Mouse (Mus musculus): ENCODE measurements at regions not wholly inside any gene's neighbourhood (a gene's known extent, or its start where the extent isn't known, plus 50 kb on each side); places are given as distances from the start of the nearest gene placed in this dataset.
A peak's percentile ranks its signal among the peaks of the same experiment; 100 is the strongest.

- DNase-seq (ENCODE audit: low spot score), result peak; percentile 33
Measured at GRCm38 (mm10) chr6:140300470-140301145, 123.2 kb upstream of the Plekha5 start.

GRCm38 (mm10) chr6:140299653-140300052, 124.2 kb upstream of the Plekha5 start:
- no peak for DNase-seq (ENCODE audit: low spot score)

- DNase-seq (ENCODE audit: low spot score), result no peak
Measured at GRCm38 (mm10) chr6:140297969-140298554, 125.8 kb upstream of the Plekha5 start.

GRCm38 (mm10) chr6:140297561-140297960, 126.3 kb upstream of the Plekha5 start:
- DNase-seq (ENCODE audit: low spot score), result no peak

- DNase-seq (ENCODE audit: low spot score), result no peak
Measured at GRCm38 (mm10) chr6:140290109-140290508, 133.7 kb upstream of the Plekha5 start.

GRCm38 (mm10) chr6:140288799-140289198, 135.1 kb upstream of the Plekha5 start:
- DNase-seq (ENCODE audit: low spot score), result peak; percentile 63

GRCm38 (mm10) chr6:140282285-140282577, 141.6 kb upstream of the Plekha5 start:
- DNase-seq (ENCODE audit: low spot score), result no peak

- no peak for DNase-seq (ENCODE audit: low spot score)
Measured at GRCm38 (mm10) chr6:140281488-140282284, 142.2 kb upstream of the Plekha5 start.

GRCm38 (mm10) chr6:140280817-140281475, 142.9 kb upstream of the Plekha5 start:
- no peak for DNase-seq (ENCODE audit: low spot score)

- DNase-seq (ENCODE audit: low spot score), result no peak
Measured at GRCm38 (mm10) chr6:140279736-140280370, 144.0 kb upstream of the Plekha5 start.

GRCm38 (mm10) chr6:140278750-140279149, 145.1 kb upstream of the Plekha5 start:
- no peak for DNase-seq (ENCODE audit: low spot score)

- DNase-seq (ENCODE audit: low spot score), result no peak
Measured at GRCm38 (mm10) chr6:140270592-140270991, 153.3 kb upstream of the Plekha5 start.

GRCm38 (mm10) chr6:140268315-140269070, 155.4 kb upstream of the Plekha5 start:
- DNase-seq (ENCODE audit: low spot score), result peak; percentile 12

- no peak for DNase-seq (ENCODE audit: low spot score)
Measured at GRCm38 (mm10) chr6:140263920-140264319, 159.9 kb upstream of the Plekha5 start.

GRCm38 (mm10) chr6:140261813-140262212, 162.0 kb upstream of the Plekha5 start:
- no peak for DNase-seq (ENCODE audit: low spot score)

GRCm38 (mm10) chr6:140258761-140259160, 165.1 kb upstream of the Plekha5 start:
- no peak for DNase-seq (ENCODE audit: low spot score)

- no peak for DNase-seq (ENCODE audit: low spot score)
Measured at GRCm38 (mm10) chr6:140258101-140258500, 165.8 kb upstream of the Plekha5 start.

GRCm38 (mm10) chr6:140251527-140251926, 172.3 kb upstream of the Plekha5 start:
- no peak for DNase-seq (ENCODE audit: low spot score)

GRCm38 (mm10) chr6:140243411-140244151, 180.3 kb upstream of the Plekha5 start:
- DNase-seq (ENCODE audit: low spot score), result peak; percentile 49

- DNase-seq (ENCODE audit: low spot score), result no peak
Measured at GRCm38 (mm10) chr6:140239356-140239755, 184.5 kb upstream of the Plekha5 start.

- DNase-seq (ENCODE audit: low spot score), result no peak
Measured at GRCm38 (mm10) chr6:140231537-140231936, 190.3 kb upstream of the Plcz1 start.
